Mouse (Mus musculus): Measurements from ENCODE around the gene Mapk3.

DNA sequence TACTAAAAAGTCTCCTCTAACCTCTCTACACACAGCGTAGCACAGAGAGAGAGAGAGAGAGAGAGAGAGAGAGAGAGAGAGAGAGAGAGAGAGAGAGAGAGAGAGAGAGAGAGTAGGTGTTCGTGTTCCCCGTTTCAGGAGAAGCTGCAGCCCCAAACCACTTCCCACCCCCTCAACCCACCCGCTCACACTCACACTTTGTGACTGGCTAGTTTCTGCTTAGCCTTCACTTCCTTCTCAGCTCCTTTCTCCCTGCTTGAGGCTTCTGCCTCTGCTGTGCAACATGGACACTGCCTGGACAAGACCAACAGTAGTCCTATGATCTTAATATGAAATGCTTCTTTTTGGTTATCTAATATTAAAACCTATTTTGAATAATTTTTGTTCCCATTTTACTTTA, 49.1 kb upstream of the Mapk3 start:
- TF ChIP-seq CTCF (IDR thresholded peaks at IDR 0.05; ENCODE audit: low read depth), result no peak
- TF ChIP-seq EP300 (IDR thresholded peaks at IDR 0.05; ENCODE audit: low read depth), result no peak
